Mouse (Mus musculus) left cerebral cortex, adult 9 months (tissue): ENCODE results near the gene Gm38392.

Source experiments
- DNase-seq, 2 experiments: peaks; one replicate each; pipeline ENCODE4 v3.0.0; 2022; ENCODE audit warnings: low spot score in 2 of 2

The Gm38392 gene

DNA sequence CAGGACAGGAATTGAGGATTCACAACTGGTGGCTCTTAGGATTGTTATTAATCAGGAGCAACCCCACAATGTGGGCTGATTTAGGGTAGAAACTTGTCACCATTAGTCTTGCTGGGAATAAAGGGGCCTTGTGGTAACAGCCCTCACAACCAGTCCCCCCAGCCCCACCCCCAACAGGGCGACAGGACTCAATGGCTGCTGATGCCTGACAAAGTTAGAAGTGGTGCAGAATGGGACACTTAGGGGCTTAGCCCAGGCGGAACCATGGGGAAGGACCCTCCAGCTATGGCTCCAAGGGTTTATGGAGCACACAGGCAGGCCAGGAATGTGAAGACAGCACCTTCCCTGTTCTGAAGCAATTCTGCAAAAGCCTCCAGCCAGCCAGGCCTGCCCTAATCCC is 51.4 kb downstream of the Gm38392 start:
- no peak for DNase-seq

DNA sequence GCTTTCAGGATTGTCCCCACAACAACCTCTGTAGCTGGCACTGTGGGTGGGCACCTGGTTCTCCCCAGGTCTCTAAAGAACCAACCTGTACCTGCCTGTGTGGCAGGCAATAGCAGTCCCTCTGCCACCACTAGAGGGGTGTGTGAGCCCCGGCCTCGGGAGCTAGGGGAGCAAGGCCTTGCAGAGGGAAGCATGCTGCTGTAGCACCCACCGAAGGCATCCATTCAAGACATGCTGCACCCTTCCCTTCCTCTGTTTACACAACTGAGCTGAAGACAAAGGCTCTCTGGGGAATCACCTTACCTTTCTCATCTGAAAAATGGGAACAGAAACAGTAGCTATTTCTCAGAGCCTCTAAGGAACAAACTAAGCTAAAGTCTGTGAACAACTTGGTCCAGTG is 51.8 kb downstream of the Gm38392 start:
- DNase-seq, result no peak

DNA sequence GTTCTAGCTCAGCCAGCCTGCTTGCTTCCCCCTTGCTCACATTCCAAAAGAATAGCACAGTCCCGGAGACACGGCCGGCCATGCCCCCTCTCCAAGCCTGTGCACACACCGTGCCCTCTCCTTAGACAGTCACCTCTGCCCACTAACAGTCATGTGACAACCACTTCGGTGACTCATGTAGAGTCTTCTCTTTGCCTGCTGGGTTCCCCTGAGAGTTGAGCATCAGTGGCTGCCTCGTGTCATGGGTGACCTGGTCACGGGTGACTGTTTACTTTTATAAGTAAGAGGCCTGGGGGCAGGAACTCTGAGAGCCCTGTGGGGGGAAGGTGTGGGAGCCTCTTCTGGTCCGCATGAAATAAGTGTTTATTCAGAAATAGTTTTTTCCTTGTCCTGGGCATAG is 53.0 kb downstream of the Gm38392 start:
- DNase-seq, result no peak

DNA sequence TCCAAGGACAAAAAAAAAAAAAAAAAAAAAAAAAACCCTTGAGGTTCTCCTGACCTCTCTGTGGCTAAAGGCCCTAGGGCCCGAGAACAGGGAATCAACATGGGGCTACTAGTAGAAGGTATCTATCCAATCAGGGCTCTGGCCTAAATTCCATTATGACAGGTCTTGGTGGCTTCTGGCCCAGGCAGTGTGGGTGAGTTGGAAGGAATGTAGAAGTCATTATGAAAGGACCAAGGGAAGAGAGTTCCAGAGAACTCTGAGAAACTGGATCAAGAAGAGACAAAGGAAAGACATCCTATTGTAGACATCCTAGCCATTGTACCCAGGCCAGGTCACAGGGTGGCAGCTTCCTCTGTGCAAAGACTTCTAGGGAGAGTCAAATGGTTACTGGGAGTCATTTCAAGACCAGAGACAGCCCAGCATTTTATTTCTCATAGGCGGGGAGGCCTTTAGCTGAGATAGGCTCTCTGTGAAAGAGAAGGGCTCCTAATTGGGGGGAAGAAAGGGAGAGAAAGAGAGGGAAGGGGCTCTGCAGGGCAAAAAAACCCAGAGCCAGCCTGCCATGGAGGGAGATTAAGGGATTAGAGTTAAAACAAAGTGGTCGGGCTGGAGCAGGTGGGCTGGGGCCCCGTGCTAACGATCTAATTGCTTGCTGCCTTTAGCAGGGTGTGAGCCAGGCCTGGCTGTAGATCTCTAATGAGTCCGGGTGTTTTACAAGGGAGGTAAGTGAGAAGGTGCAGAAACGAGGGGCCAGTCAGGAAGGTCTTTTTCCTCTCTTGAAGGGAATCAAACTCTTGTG is 54.0 kb downstream of the Gm38392 start:
- no peak for DNase-seq

DNA sequence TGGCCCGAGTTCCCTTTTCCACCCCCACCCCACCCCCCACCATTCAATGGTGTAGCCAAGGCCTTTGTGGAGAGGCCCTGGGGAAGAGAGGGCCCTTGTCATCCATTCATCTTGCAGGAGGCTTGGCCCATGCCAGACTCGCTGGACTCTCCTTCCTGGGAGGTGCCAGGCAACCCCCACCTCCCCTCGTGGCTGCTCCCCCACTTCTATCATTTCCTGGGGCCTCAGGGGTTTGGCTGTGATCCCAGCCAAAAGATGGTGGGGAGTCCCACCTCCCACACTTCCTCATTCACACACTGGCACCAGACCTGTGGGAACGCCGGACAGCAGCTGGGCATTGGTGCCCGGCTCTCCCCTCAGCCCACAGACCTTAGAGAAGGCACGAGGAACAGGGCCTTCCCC is 54.7 kb downstream of the Gm38392 start:
- peak; percentile 46 to 76 for DNase-seq

DNA sequence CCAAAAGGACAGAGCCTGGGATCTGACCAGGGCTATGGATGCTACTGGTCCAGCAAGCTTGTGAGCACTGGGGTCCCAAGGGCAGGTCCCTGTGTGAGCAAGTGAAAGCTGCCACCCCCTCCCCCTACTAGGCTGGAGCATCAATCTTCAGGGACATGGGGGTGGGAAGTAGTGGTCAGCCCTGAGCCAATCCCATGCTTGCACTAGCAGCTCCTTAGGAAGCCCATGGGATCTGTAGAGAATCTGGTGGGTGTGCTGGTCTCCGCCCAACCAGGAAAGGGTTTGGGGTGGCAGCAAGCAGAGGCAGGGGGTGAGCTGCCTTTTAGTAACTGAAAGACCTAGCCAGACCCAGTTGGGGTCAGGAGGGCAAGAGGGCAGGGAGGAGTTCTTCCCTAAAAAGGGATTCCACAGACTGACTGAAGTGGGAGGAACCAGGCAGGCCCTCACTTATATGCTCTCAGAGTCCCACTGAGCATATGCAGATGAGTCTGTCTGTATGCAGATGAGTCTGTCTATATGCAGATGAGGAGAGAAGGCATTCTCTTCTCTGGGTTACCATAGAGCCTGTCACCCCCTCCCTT is 55.9 kb downstream of the Gm38392 start:
- DNase-seq, result no peak

DNA sequence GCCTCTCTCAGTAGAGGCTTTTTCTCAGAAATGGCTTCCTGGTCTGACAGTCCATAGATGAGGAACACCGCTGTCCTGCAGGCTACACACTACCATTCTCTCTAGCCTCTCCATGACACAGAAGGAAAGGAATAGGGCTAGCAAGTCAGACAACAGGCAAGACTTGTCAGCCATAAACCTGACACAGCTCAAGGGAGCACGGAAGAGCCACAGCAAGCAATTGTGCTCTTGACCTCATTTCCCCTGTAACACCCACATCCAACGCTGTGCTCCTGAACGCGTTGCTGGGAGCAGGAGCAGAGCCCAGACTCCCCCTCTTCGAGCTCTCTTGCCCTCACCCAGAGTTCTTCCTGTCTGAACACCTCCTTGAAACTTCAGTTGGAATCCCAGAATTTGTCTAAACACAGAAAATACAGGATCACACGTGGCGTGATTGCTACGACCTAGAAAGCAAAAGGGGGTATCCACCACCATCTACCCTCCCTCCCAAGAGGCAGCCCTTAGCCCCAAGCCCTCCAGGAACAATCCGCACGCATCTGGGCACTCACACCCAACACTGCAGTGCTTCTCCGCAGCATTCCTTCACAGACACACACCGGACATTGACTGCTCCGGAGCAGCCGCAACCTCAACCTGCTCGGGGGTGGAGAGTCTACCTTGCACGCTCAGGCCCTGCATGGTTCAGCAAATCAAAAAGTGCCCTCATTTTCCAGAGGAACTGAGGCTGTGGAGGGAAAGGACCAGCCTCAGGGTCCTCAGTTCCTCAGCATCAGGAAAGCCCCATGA is 56.6 kb downstream of the Gm38392 start:
- no peak for DNase-seq

DNA sequence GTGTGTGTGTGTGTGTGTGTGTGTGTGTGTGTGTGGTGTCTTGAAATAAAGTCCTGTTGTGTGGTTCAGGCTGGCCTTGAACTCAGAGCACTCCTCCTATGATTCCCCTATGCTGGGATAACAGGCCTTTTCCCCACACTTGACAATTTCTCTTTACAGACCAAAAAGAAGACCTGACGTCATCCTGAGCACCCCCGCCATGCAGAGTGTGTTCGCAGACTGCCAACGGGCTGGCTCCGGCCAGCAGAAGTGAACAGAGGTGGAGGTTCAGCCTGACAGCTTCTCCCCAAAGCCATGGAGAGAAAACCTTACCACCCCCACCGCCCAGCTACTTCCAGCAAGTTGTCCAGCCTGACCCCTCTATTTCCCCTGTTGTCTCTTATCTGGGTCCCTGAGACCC is 57.5 kb downstream of the Gm38392 start:
- DNase-seq, result no peak

DNA sequence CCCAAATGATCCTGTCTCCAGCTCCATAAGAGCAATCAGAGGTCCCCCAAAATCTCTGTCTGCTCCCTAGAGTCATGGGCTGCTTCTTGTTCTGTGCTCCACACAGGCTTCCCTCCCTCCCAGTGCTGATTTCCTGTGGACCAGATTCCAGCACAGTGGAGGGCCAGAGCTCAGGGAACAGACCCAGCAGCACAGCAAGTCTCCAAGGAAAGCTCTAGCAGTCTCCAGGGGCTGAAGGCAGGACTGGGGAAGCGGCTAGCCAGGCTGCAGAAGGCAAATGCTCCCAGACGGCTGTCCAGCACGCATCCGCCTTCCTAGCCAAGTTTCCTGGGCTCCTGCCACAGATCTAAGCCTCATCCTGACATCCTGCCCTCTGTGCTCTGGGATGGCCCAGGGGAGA is 58.1 kb downstream of the Gm38392 start:
- no peak for DNase-seq

DNA sequence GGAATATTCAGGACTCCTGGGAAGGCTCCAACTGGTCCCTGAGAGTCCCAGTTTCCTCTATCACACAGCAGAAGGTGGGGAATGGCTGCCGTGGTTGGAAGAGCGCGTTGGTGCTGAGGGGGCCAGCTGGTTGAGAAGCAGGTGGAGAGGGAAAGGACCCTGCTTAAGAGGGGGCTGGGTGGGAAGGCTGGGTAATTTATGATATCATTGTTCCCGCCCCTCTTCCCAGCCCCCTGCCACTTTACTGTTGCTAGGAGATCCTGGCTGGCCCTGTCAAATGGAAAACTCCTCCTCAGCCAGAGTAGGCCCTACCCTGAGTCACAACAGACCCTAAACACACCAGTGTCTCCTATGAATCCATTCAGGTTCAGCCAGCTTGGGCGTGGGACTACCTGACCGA is 59.0 kb downstream of the Gm38392 start:
- no peak for DNase-seq

DNA sequence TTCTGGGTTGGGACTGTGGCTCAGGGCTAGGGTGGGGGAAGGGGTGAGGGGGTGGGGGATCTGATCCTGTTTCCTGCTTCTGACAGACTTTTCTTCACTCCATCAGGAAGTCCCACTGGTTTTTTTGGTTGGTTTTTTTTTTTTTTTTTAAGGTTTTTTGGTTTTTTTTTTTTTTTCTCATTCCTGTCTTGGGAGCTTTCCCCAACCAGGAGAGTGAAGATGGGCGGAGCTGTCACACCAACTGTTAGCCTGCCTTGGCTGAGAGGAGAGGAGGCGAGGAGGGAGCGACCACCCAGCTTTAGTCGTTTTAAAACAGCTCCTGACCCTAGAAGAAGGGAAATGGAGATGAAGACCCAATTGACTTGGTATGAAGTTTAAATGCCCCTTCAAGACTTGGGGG is 59.8 kb downstream of the Gm38392 start:
- no peak for DNase-seq

DNA sequence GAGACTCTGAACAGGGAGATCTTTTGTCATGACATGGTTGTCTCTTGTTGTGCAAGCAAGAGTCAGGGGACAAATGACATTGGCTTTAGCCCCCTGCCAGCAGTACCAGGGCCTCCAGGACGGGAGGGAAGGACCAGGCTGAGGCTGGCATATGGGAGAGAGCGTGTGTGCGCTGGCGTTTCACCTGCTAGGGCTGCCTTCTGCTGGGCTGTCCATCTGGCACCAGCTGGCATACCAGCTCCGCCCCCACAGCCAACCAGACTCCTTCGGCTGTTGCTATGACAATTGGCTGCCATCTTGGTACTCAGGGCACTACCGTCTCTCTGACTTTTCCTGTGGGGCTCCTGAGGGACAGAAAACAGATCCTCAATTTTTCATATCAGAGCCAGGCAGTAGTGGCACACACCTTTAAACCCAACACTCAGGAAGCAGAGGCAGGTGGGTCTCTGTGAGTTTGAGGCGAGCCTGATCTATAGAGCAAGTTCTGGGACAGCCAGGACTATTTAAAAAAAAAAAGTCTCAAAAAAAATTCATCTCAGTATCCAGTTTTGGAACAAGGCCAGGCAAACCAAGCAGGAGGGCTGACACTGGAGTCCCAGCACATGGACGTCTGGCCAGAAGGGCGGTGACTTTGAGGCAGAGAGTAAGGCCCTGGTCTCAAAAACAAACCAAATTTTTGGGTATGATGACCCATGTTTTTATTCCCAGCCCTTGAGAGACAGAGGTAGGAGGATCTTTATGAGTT is 60.7 kb downstream of the Gm38392 start:
- peak in 1 of 2 experiments; percentile 76 for DNase-seq

DNA sequence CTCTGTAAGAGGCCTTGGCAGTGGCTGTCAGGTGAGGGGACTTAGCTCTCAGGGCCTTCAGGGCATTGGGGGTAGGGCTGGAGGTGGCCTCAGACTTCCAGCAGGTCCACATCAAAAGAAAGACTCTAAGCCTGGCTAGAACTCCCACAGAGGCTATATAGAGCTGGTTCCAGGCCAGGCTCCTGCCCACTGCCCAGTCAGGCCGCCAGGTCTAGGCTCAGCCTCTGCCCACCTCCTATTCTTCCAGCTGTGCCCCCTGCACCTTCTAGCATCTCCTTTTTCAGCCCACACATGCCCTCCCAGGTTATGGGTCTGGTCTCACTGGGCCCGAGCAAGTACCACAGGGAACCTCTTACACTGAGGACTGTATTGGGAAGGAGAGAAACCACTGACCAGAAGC is 62.1 kb downstream of the Gm38392 start:
- no peak for DNase-seq

DNA sequence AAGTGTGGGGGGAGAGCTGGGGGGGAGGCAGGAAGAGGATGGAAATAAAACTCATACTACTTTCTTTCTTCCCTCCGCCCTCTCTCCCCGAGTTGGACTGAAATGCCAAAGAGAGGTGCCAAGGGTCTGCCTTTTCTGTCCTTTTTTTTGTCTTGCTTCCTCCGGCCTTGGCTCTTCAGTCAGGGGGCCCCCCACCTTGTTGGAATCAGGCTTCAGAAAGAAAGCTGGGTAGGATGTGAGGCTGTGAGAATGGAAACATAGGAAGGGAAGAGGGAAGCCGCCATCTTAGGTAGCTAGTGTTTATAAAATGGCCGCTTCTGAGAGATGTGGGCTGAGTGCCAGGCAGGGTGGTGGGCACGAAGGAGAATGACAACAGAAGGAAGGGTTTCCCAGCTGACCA is 64.6 kb downstream of the Gm38392 start:
- DNase-seq, result peak in 1 of 2 experiments; percentile 73

DNA sequence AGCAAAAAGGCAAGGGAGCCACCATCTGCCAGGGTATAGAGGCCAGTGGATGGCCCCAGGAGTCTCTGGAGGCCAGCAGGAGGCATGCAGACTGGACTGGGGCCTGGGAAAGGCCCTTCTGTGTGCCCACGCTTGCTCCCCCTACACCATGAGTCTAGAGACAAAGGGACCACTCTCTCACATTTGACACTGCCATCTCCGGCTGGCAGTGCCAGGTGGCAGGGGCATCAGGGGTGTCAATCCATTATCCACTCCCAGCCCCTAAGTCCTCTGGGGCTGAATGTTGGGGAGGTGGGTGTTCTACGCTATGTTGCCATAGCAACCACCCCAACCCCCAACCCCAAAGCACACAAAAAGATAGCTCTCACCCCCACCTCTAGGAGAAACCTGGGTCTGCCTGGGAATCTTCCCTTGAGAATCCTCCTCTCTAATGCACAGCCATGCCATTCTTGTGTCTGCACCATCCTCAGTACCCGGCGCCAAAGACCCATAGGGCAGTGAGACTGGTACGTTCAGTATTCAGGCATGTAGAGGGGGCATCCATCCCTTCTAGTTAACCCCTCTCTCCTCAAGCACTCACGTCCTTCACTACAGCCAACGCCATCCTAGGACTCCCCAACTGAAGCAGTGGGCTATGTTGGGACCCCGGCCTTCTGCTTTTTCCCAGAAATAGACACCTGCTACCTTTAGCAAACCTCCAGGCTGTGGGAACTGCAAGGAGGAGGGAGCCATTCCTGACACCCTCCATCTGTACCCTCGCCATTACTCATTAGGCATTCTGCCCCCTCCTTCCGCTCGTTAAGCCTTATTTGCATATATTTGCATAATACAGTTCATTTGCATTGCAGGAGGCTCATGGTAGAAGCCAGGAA is 65.3 kb downstream of the Gm38392 start:
- peak; percentile 78 to 91 for DNase-seq

DNA sequence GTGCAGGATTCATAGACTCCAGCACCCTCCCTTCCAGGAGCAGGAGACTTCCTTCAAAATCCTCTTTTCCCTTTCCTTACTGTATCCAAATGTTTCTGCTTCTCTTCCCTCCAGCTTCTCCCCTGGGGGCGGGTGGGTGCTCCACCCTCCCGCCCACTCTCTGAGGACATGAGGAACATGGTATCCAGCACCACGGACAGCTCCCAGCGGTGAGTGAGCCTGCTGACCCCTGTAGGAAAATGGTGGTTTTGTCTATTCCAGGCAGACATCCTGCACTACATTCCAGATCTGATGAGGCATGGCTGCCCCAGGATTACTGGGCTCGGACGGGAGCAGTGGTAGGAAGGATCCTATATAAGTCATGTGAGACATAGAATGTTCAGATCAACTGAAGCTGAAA is 66.2 kb downstream of the Gm38392 start:
- DNase-seq, result no peak

DNA sequence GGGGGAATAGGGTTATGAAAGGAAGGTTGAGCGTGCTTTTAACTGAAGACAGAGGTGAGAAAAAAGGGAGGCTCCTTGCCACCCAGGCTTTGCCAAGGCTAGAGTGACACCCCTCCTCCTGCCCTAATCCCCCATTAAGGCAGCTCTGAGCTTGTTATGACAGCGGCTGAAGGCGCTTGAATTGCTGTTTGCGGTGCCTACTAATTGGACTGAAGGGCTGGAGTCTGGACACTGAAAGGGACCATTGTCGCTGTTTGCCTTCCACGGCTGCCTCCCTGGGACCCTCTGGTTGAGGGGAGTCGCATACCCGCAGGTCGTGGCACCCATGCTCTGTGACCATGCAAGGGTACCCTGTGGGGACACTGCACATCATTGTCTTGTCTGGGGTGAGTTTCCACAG is 67.1 kb downstream of the Gm38392 start:
- DNase-seq, result no peak

DNA sequence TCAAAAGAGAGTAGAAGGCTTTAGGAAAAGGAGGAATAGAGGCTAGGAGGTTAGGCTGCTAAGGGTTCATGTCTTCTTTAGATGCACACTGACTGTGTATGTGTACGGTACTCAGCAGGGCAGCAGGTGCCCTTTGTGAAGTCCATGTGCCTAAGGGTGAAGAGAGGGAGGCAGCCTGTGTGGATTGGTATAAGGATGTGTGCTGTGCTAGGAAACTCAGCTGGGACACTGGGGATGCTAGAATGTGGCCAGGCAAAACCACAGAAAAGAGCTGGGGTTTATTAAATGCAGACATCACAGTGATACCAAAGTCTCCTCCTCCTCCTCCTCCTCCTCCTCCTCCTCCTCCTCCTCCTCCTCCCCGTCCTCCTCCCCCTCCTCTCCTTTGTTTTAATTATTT is 69.3 kb downstream of the Gm38392 start:
- DNase-seq, result no peak

DNA sequence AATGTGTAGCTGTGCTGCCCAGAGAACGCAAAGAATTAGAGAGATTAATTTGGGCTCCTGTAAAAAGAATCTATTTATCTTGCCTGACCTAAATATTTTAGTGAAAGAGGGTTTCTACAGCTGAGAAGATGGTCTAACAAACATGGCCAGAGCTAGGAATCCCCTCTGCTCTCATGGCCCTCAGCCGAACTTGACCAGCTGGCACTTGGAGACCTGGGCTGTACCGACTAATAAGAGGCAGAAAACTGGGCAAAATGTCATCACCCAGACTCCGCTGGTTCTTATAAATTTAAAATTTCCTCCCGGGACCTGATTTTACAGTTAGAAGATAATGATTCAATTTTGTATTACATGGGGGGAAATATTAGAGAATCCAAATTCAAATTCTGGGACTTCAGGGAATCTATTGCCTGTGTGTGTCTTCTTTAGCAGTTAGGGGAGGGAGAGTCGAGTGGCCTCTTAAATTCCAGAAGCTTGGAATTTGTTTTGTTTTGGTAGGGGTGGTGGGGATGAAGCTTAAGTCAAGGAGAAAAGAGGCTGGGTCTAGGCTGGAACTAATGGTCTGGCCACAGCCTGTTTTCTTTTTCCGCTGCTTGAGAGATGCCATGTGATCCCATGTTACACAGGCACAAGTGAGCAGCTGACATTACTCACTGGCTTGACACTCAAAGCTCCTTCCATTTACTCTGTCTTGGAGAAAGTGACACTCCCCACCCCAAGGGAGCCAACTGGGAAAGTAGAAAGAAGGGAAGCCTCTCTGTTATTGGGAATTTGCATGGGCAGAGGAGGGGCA is 70.3 kb downstream of the Gm38392 start:
- DNase-seq, result no peak

DNA sequence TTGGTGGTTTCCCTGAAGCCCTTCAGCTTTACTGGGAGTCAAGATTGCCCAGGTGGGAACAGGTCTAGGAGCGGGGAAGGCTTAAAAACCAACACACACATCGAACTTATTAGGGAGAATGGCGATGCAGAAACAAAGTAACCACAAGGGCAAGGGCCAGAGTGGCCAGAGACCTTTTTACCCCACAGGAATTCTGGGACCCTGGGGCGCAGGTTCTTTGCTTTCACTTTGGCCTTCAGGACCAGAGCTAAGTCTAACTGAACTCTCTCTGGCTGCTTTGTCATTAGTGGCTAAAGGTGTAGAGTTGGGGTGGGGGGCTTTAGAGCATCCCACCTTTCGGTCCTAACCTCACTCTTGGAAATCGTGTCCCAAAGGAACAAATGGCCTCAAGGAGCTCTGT is 70.9 kb downstream of the Gm38392 start:
- no peak for DNase-seq
